Mouse (Mus musculus): ENCODE measurements around the gene Smtnl2.

DNA sequence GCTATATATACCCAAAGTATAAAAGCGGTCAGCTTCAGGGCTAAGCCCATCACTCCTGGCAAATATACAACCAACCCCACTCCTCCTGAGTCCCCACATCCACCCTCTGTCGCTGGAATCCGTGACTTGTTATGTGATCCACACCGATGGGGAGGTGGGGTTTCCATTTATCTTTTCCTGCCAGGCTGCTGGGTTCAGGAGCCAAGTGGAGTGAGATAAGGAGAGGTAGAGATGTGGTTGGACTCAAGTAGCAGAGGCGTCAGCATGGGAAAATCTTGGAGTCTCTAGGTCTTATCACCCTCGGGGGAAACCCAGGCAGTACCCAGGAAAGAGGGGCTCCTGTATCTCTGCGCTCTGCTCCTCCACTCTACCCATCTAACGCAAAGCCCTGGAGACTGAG is 3.6 kb upstream of the Smtnl2 start:
- TF ChIP-seq CTCF (IDR thresholded peaks at IDR 0.05; ENCODE audit: low read depth) (no peak), EP300 (optimal IDR thresholded peaks at IDR 0.05) (no peak)
